Mouse (Mus musculus): ENCODE data around the gene 4930578C19Rik. TPM values are rescaled to one million over a fixed set of nuclear protein-coding genes. Genes with fewer than 3 reads are reported as not detected.
"Not testable (repeated sequence)": the region's sequence is repeated elsewhere in the genome, so short reads cannot be mapped to it uniquely, and the experiment has no call there.

Gene 4930578C19Rik
- polyA plus RNA-seq, 1 experiment: 0.16 TPM

- H3K27ac ChIP-seq (ENCODE audit: control insufficient read depth, insufficient read depth, low read depth, low read length): no peak overlapping the region
- TF ChIP-seq POLR2A (IDR thresholded peaks at IDR 0.05; ENCODE audit: control insufficient read depth, low read depth, low read length): no peak
- TF ChIP-seq CTCF (IDR thresholded peaks at IDR 0.05; ENCODE audit: control insufficient read depth, insufficient read depth, insufficient replicate concordance, low read depth, low read length): no peak
- no peaks in the 10 kb centered on the region for H3K4me1 ChIP-seq (ENCODE audit: control insufficient read depth, insufficient read depth, low read length)
- H3K27me3 ChIP-seq (ENCODE audit: control insufficient read depth, insufficient read depth, low read length): no peaks in the 10 kb centered on the region
- H3K36me3 ChIP-seq (ENCODE audit: control insufficient read depth, insufficient read depth, low read length): no peaks in the 10 kb centered on the region
- no peak overlapping the region for H3K4me3 ChIP-seq (ENCODE audit: control insufficient read depth, low read depth, low read length)
Observed at GRCm38 (mm10) chrX:18420161-18420784, 40.9 kb downstream of the 4930578C19Rik start.

- no peak for TF ChIP-seq CTCF (IDR thresholded peaks at IDR 0.05; ENCODE audit: control insufficient read depth, insufficient read depth, insufficient replicate concordance, low read depth, low read length)
- no peak for TF ChIP-seq POLR2A (IDR thresholded peaks at IDR 0.05; ENCODE audit: control insufficient read depth, low read depth, low read length)
- Histone ChIP-seq H3K27me3 (ENCODE audit: control insufficient read depth, insufficient read depth, low read length) (no peaks in the 10 kb centered on the region), H3K36me3 (ENCODE audit: control insufficient read depth, insufficient read depth, low read length) (no peaks in the 10 kb centered on the region)
Observed at GRCm38 (mm10) chrX:18418977-18419376, 42.2 kb downstream of the 4930578C19Rik start.

DNA sequence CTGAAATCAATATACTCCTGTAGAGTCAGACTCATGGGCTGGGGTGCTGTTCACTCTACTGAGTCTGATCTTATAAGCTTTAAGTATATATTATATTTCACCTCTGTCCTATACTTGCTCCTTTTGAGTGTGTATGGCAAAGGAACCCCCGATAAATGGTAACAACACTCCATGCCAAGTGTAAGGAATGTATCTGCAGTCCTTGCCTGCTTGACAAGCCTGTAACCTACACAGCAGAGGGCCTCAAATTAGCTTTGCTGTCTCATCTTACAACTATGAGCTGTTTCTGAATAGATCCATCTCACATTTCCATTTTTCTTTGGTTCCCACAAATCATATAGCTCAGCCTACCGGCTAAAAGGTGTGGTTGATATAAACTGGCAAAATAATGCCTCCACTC, 46.6 kb downstream of the 4930578C19Rik start:
- Histone ChIP-seq H3K4me3 (ENCODE audit: control insufficient read depth, low read depth, low read length) (no peak overlapping the region), H3K36me3 (ENCODE audit: control insufficient read depth, insufficient read depth, low read length) (no peaks in the 10 kb centered on the region), H3K27me3 (ENCODE audit: control insufficient read depth, insufficient read depth, low read length) (no peaks in the 10 kb centered on the region), H3K27ac (ENCODE audit: control insufficient read depth, insufficient read depth, low read depth, low read length) (no peak overlapping the region), H3K4me1 (ENCODE audit: control insufficient read depth, insufficient read depth, low read length) (no peaks in the 10 kb centered on the region)
- TF ChIP-seq CTCF (IDR thresholded peaks at IDR 0.05; ENCODE audit: control insufficient read depth, insufficient read depth, insufficient replicate concordance, low read depth, low read length): no peak
- TF ChIP-seq POLR2A (IDR thresholded peaks at IDR 0.05; ENCODE audit: control insufficient read depth, low read depth, low read length): no peak

More at GRCm38 (mm10) chrX:18418977-18419376, 42.2 kb downstream of the 4930578C19Rik start:
- Histone ChIP-seq H3K4me3 (ENCODE audit: control insufficient read depth, low read depth, low read length) (no peak overlapping the region), H3K27ac (ENCODE audit: control insufficient read depth, insufficient read depth, low read depth, low read length) (no peak overlapping the region), H3K4me1 (ENCODE audit: control insufficient read depth, insufficient read depth, low read length) (no peaks in the 10 kb centered on the region)

- no peak overlapping the region for H3K27ac ChIP-seq (ENCODE audit: control insufficient read depth, insufficient read depth, low read depth, low read length)
- TF ChIP-seq CTCF (IDR thresholded peaks at IDR 0.05; ENCODE audit: control insufficient read depth, insufficient read depth, insufficient replicate concordance, low read depth, low read length): no peak
- TF ChIP-seq POLR2A (IDR thresholded peaks at IDR 0.05; ENCODE audit: control insufficient read depth, low read depth, low read length): no peak
- H3K27me3 ChIP-seq (ENCODE audit: control insufficient read depth, insufficient read depth, low read length): no peaks in the 10 kb centered on the region
- H3K36me3 ChIP-seq (ENCODE audit: control insufficient read depth, insufficient read depth, low read length): no peaks in the 10 kb centered on the region
- H3K4me1 ChIP-seq (ENCODE audit: control insufficient read depth, insufficient read depth, low read length): no peaks in the 10 kb centered on the region
- H3K4me3 ChIP-seq (ENCODE audit: control insufficient read depth, low read depth, low read length): no peak overlapping the region
Observed at GRCm38 (mm10) chrX:18411071-18411840, 49.9 kb downstream of the 4930578C19Rik start.

GRCm38 (mm10) chrX:18409598-18409997, 51.6 kb downstream of the 4930578C19Rik start:
- Histone ChIP-seq H3K27me3 (ENCODE audit: control insufficient read depth, insufficient read depth, low read length) (no peaks in the 10 kb centered on the region), H3K4me1 (ENCODE audit: control insufficient read depth, insufficient read depth, low read length) (no peaks in the 10 kb centered on the region), H3K4me3 (ENCODE audit: control insufficient read depth, low read depth, low read length) (no peak overlapping the region), H3K36me3 (ENCODE audit: control insufficient read depth, insufficient read depth, low read length) (no peaks in the 10 kb centered on the region), H3K27ac (ENCODE audit: control insufficient read depth, insufficient read depth, low read depth, low read length) (no peak overlapping the region)
- no peak for TF ChIP-seq POLR2A (IDR thresholded peaks at IDR 0.05; ENCODE audit: control insufficient read depth, low read depth, low read length)
- TF ChIP-seq CTCF (IDR thresholded peaks at IDR 0.05; ENCODE audit: control insufficient read depth, insufficient read depth, insufficient replicate concordance, low read depth, low read length): no peak

- Histone ChIP-seq H3K4me3 (ENCODE audit: control insufficient read depth, low read depth, low read length) (no peak overlapping the region), H3K27me3 (ENCODE audit: control insufficient read depth, insufficient read depth, low read length) (no peaks in the 10 kb centered on the region), H3K4me1 (ENCODE audit: control insufficient read depth, insufficient read depth, low read length) (no peaks in the 10 kb centered on the region), H3K27ac (ENCODE audit: control insufficient read depth, insufficient read depth, low read depth, low read length) (no peak overlapping the region), H3K36me3 (ENCODE audit: control insufficient read depth, insufficient read depth, low read length) (no peaks in the 10 kb centered on the region)
- no peak for TF ChIP-seq POLR2A (IDR thresholded peaks at IDR 0.05; ENCODE audit: control insufficient read depth, low read depth, low read length)
- TF ChIP-seq CTCF (IDR thresholded peaks at IDR 0.05; ENCODE audit: control insufficient read depth, insufficient read depth, insufficient replicate concordance, low read depth, low read length): no peak
Observed at GRCm38 (mm10) chrX:18402296-18402695, 58.9 kb downstream of the 4930578C19Rik start.

DNA sequence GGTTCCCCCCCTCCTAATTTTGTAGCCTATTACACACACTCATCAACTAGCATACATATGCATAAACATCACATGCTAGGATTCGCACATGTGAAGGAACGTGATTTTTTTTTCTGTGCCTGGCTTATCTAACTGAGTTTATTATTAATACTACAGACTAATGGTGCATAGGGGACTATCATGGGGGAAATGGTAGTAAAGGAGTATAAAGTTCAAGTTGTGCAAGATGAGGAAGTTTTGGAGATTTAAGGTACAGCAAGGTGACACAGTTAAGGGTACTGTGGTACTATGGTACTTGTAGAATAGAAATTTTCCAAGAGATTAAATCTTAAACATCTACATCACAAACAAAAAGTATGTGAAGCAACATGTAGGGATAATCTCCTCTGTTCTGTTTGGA, 64.5 kb downstream of the 4930578C19Rik start:
- Histone ChIP-seq H3K27me3 (ENCODE audit: control insufficient read depth, insufficient read depth, low read length) (no peaks in the 10 kb centered on the region), H3K4me3 (ENCODE audit: control insufficient read depth, low read depth, low read length) (no peak overlapping the region), H3K27ac (ENCODE audit: control insufficient read depth, insufficient read depth, low read depth, low read length) (no peak overlapping the region), H3K36me3 (ENCODE audit: control insufficient read depth, insufficient read depth, low read length) (no peaks in the 10 kb centered on the region), H3K4me1 (ENCODE audit: control insufficient read depth, insufficient read depth, low read length) (no peaks in the 10 kb centered on the region)
- TF ChIP-seq CTCF (IDR thresholded peaks at IDR 0.05; ENCODE audit: control insufficient read depth, insufficient read depth, insufficient replicate concordance, low read depth, low read length) (no peak), POLR2A (IDR thresholded peaks at IDR 0.05; ENCODE audit: control insufficient read depth, low read depth, low read length) (no peak)

- not testable (repeated sequence) for H3K4me1 ChIP-seq (ENCODE audit: control insufficient read depth, insufficient read depth, low read length); H3K27ac ChIP-seq (ENCODE audit: control insufficient read depth, insufficient read depth, low read depth, low read length); H3K36me3 ChIP-seq (ENCODE audit: control insufficient read depth, insufficient read depth, low read length); H3K27me3 ChIP-seq (ENCODE audit: control insufficient read depth, insufficient read depth, low read length); H3K4me3 ChIP-seq (ENCODE audit: control insufficient read depth, low read depth, low read length)
Observed at GRCm38 (mm10) chrX:18384181-18384580, 77.0 kb downstream of the 4930578C19Rik start.
